Mouse (Mus musculus): ENCODE data around the gene Lif.

- TF ChIP-seq TAL1 (IDR thresholded peaks at IDR 0.05; ENCODE audit: low read length), result no peak
- TF ChIP-seq GATA1 (IDR thresholded peaks at IDR 0.05; ENCODE audit: low read length), result no peak
These were observed 3.8 kb downstream of the Lif start for GRCm38 (mm10) chr11:4261188-4261494.
